Mouse (Mus musculus) C2C12 (cell line): ENCODE results near the gene Rcor1.

Experiments used
- CTCF ChIP-seq: IDR thresholded peaks from one replicate; pipeline ENCODE4 v1.5.1; 2011; ENCODE audit not compliant: control insufficient read depth, insufficient read depth, insufficient read length
- MAX ChIP-seq: IDR thresholded peaks from one replicate; pipeline ENCODE4 v1.6.1; 2011; ENCODE audit warnings: mild to moderate bottlenecking, control low read depth
- MYOG ChIP-seq: IDR thresholded peaks from one replicate; pipeline ENCODE4 v1.6.1; 2011; ENCODE audit not compliant: control insufficient read depth, insufficient read length; ENCODE audit errors: extremely low read depth

- TF ChIP-seq CTCF (no peak), MAX (no peak), MYOG (no peak)
Observed at GRCm38 (mm10) chr12:111149495-111150235, 110.5 kb downstream of the Rcor1 start.
